Mouse (Mus musculus) central nervous system, embryonic 14 days (tissue): ENCODE data around the gene Dyrk1b. TPM values are rescaled to one million over a fixed set of nuclear protein-coding genes. Genes with fewer than 3 reads are reported as not detected.

ENCODE experiments used
- polyA plus RNA-seq: library from polyadenylated mRNA; depleted of rRNA; stranded (reverse); fragments of >200 nt; gene quantifications from 2 replicates; pipeline ENCODE4 v1.2.3, GENCODE M21; 2012; rRNA removed

Gene Dyrk1b
- 34.0 and 36.4 TPM in 2 replicates for polyA plus RNA-seq

DNA sequence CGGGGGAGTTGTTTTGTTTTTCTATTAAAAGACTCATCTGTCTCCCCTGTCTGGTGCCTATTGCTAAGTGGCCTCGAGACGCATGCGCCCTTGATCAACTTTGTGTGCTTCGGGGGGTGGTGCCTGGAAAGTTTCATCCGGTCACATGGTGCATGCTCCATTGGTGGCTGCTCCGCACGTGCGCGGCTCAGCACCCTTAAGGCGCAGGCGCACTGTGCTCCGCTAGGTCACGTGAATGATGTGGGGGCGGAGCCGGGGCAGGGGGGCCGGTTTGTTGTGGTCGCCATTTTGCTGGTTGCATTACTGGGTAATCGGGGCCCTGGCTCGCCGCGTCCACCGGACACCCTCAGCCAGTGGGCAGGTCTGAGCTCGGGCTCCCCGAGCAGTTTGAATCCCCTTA is at the start of gene Dyrk1b:
Dyrk1b (plus strand) TSS at position 242 of the 400 bp plus-strand sequence.

DNA sequence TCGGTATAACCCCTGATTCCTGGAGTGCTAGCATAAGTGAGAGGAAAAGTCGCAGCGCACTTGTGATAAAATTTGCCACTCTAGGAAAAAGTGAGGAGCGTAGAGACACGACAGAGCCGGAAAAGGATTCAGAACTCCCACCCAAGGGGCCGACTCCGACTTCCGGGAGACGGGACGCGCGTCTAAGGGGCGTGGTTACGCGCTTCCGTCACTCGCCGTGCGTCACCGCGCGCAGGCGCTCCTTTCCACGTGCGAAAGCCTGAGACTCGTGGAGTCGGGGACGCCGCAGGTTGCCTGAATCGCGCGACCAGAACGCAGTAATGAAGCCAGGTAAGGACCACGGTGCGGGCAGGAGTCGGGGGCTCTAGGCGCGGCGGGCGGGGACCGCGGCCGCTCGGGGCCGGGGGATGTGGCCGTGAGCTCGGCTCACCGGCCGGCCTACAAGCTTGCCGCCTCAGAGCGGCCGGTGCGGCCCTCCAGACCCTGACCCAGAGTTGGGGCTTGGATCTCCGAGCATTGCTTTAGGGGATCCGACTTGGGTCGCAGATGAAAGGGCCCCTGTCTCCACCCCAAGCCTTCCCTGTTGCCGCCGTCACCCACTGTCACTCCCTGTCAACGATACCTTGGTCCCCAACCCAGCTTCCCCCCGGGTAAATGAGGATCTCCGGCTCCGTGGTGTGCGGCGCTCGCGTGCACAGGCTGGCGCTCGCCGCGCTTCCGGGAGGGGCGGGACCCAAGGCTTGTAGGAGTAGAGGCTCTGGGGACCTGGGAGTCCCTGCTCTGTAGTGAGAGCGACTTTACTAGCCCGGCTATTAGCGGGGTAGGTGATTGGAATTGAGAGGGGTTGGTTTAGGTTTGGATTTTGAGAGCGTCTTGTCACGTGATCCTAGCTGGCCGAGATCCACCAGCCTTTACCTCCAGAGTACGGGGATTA is 9.5 kb upstream of the Dyrk1b start, which contains the start of gene Fbl:
Fbl (plus strand) TSS at position 222 of the 934 bp plus-strand sequence.

Other genes starting within 250 kb of the Dyrk1b start
- gene Zfp780b, start 200.3 kb upstream of the Dyrk1b start, polyA plus RNA-seq, result 7.2 and 7.5 TPM in 2 replicates
- gene Zfp850, start 165.4 kb upstream of the Dyrk1b start, polyA plus RNA-seq, result 3.0 and 3.4 TPM in 2 replicates
- 249 and 270 TPM in 2 replicates for gene Psmc4, start 129.4 kb upstream of the Dyrk1b start, polyA plus RNA-seq
- 0.18 and 0.24 TPM in 2 replicates for gene Fcgbp, start 108.2 kb upstream of the Dyrk1b start, polyA plus RNA-seq
- 0.04 and 0.05 TPM in 2 replicates for gene 9530053A07Rik, start 50.0 kb upstream of the Dyrk1b start, polyA plus RNA-seq
- 244 and 245 TPM in 2 replicates for gene Fbl, start 9.8 kb upstream of the Dyrk1b start, polyA plus RNA-seq
- 59.8 and 66.6 TPM in 2 replicates for gene Eid2, start 88.4 kb downstream of the Dyrk1b start, polyA plus RNA-seq
- 29.6 and 37.8 TPM in 2 replicates for gene Eid2b, start 98.3 kb downstream of the Dyrk1b start, polyA plus RNA-seq
- gene Selenov, start 111.7 kb downstream of the Dyrk1b start, polyA plus RNA-seq, result 0.65 and 0.87 TPM in 2 replicates
- gene Dll3, start 122.8 kb downstream of the Dyrk1b start, polyA plus RNA-seq, result 25.5 and 33.0 TPM in 2 replicates
- gene Timm50, start 132.6 kb downstream of the Dyrk1b start, polyA plus RNA-seq, result 99.0 and 110 TPM in 2 replicates
- 122 and 126 TPM in 2 replicates for gene Supt5, start 159.3 kb downstream of the Dyrk1b start, polyA plus RNA-seq
- 1,327 and 1,353 TPM in 2 replicates for gene Rps16, start 171.2 kb downstream of the Dyrk1b start, polyA plus RNA-seq
- 29.3 and 33.4 TPM in 2 replicates for gene Plekhg2, start 193.1 kb downstream of the Dyrk1b start, polyA plus RNA-seq
- gene Zfp36, start 200.8 kb downstream of the Dyrk1b start, polyA plus RNA-seq, result 4.3 and 6.1 TPM in 2 replicates
- gene Med29, start 213.2 kb downstream of the Dyrk1b start, polyA plus RNA-seq, result 46.6 and 46.8 TPM in 2 replicates
- gene Paf1, start 213.5 kb downstream of the Dyrk1b start, polyA plus RNA-seq, result 111 and 114 TPM in 2 replicates